Mouse (Mus musculus): ENCODE data around the gene Ten1. TPM values are rescaled to one million over a fixed set of nuclear protein-coding genes. Genes with fewer than 3 reads are reported as not detected.

Ten1 gene
- polyA plus RNA-seq, 1 experiment from 2014 or later = 63.1 TPM

GRCm38 (mm10) chr11:116218737-116219400, 20.2 kb downstream of the Ten1 start:
- ATAC-seq (ENCODE audit: low FRiP score) = peak; percentile 30; the same call in 1 of the 2 replicates
- Histone ChIP-seq H3K36me3 (peaks cover 7% of the 10 kb centered on the region; the same call in 1 of the 2 replicates), H3K27me3 (peaks cover 36% of the 10 kb centered on the region), H3K9ac (no peak overlapping the region), H3K9me3 (replicated peaks) (0 out of 2 replicates have a peak, but pooled peaks cover 3% of the 10 kb centered on the region), H3K4me1 (peaks cover 19% of the 10 kb centered on the region), H3K4me3 (no peak overlapping the region), H3K4me2 (replicated peaks) (no peak overlapping the region), H3K27ac (peak overlapping the region; percentile 52)
- 59% methylated on average over 7 of the region's 7 CpGs for WGBS

GRCm38 (mm10) chr11:116219885-116220284, 21.2 kb downstream of the Ten1 start:
- Histone ChIP-seq H3K27me3 (peaks cover 47% of the 10 kb centered on the region), H3K9me3 (replicated peaks) (0 out of 2 replicates have a peak, but pooled peaks cover 3% of the 10 kb centered on the region), H3K4me2 (replicated peaks) (no peak overlapping the region), H3K4me1 (peaks cover 19% of the 10 kb centered on the region), H3K4me3 (no peak overlapping the region), H3K27ac (no peak overlapping the region), H3K9ac (no peak overlapping the region), H3K36me3 (peaks cover 4% of the 10 kb centered on the region; the same call in 1 of the 2 replicates)
- WGBS = 18% methylated on average over 4 of the region's 4 CpGs
- no peak for ATAC-seq (ENCODE audit: low FRiP score)

GRCm38 (mm10) chr11:116221931-116222739, 23.5 kb downstream of the Ten1 start:
- no peak for ATAC-seq (ENCODE audit: low FRiP score)
- Histone ChIP-seq H3K9me3 (replicated peaks) (0 out of 2 replicates have a peak, but pooled peaks cover 3% of the 10 kb centered on the region), H3K4me2 (replicated peaks) (peak overlapping the region; percentile 49), H3K9ac (0 out of 2 replicates have a peak overlapping the region, but pooled peaks have one; percentile 46), H3K4me1 (peaks cover 19% of the 10 kb centered on the region), H3K27ac (no peak overlapping the region), H3K27me3 (peaks cover 58% of the 10 kb centered on the region), H3K4me3 (peak overlapping the region; percentile 25), H3K36me3 (no peaks in the 10 kb centered on the region)
- 14% methylated on average over 53 of the region's 53 CpGs for WGBS

- no peak for ATAC-seq (ENCODE audit: low FRiP score)
- 0 out of 2 replicates have a peak, but pooled peaks cover 3% of the 10 kb centered on the region for H3K9me3 ChIP-seq (replicated peaks)
- 17% methylated on average over 23 of the region's 23 CpGs for whole genome bisulfite sequencing
- H3K4me1 ChIP-seq = peaks cover 19% of the 10 kb centered on the region
- peaks cover 61% of the 10 kb centered on the region for H3K27me3 ChIP-seq
- no peak overlapping the region for H3K27ac ChIP-seq
- peak overlapping the region; percentile 25 for H3K4me3 ChIP-seq
- 0 out of 2 replicates have a peak overlapping the region, but pooled peaks have one; percentile 46 for H3K9ac ChIP-seq
- H3K36me3 ChIP-seq = no peaks in the 10 kb centered on the region
- H3K4me2 ChIP-seq (replicated peaks) = peak overlapping the region; percentile 49
Measured at GRCm38 (mm10) chr11:116222740-116223059, 24.0 kb downstream of the Ten1 start.

- H3K4me1 ChIP-seq = 0 out of 2 replicates have a peak, but pooled peaks cover 8% of the 10 kb centered on the region
- 0 out of 2 replicates have a peak, but pooled peaks cover 3% of the 10 kb centered on the region for H3K9me3 ChIP-seq (replicated peaks)
- no peaks in the 10 kb centered on the region for H3K36me3 ChIP-seq
- H3K27me3 ChIP-seq = peaks cover 54% of the 10 kb centered on the region
- H3K4me2 ChIP-seq (replicated peaks) = no peak overlapping the region
- no peak overlapping the region for H3K4me3 ChIP-seq
- WGBS = 0% methylated on average over 2 of the region's 2 CpGs
- no peak overlapping the region for H3K9ac ChIP-seq
- no peak overlapping the region for H3K27ac ChIP-seq
- no peak for ATAC-seq (ENCODE audit: low FRiP score)
Measured at GRCm38 (mm10) chr11:116226414-116226813, 27.8 kb downstream of the Ten1 start.

- H3K9me3 ChIP-seq (replicated peaks) = no peaks in the 10 kb centered on the region
- H3K27ac ChIP-seq = no peak overlapping the region
- H3K4me1 ChIP-seq = peaks cover 2% of the 10 kb centered on the region; the same call in 1 of the 2 replicates
- H3K36me3 ChIP-seq = no peaks in the 10 kb centered on the region
- no peak overlapping the region for H3K9ac ChIP-seq
- peaks cover 45% of the 10 kb centered on the region for H3K27me3 ChIP-seq
- H3K4me3 ChIP-seq = no peak overlapping the region
- 69% methylated on average over 4 of the region's 4 CpGs for WGBS
- no peak overlapping the region for H3K4me2 ChIP-seq (replicated peaks)
- no peak for ATAC-seq (ENCODE audit: low FRiP score)
Measured at GRCm38 (mm10) chr11:116228699-116229098, 30.0 kb downstream of the Ten1 start.

- 28% methylated on average over 17 of the region's 17 CpGs for WGBS
- H3K27me3 ChIP-seq = peaks cover 43% of the 10 kb centered on the region
Measured at GRCm38 (mm10) chr11:116232427-116232826, 33.8 kb downstream of the Ten1 start.

GRCm38 (mm10) chr11:116234901-116235300, 36.2 kb downstream of the Ten1 start:
- Histone ChIP-seq H3K4me1 (peaks cover 9% of the 10 kb centered on the region), H3K4me3 (no peak overlapping the region), H3K27ac (no peak overlapping the region), H3K4me2 (replicated peaks) (no peak overlapping the region), H3K36me3 (no peaks in the 10 kb centered on the region), H3K9ac (no peak overlapping the region), H3K27me3 (peaks cover 50% of the 10 kb centered on the region), H3K9me3 (replicated peaks) (no peaks in the 10 kb centered on the region)
- no peak for ATAC-seq (ENCODE audit: low FRiP score)
- WGBS = 82% methylated on average over 8 of the region's 8 CpGs

More at GRCm38 (mm10) chr11:116232427-116232826, 33.8 kb downstream of the Ten1 start:
- Histone ChIP-seq H3K9me3 (replicated peaks) (no peaks in the 10 kb centered on the region), H3K4me3 (no peak overlapping the region), H3K4me2 (replicated peaks) (peak overlapping the region; percentile 14; the same call in 1 of the 2 replicates), H3K27ac (no peak overlapping the region), H3K4me1 (peaks cover 2% of the 10 kb centered on the region; the same call in 1 of the 2 replicates), H3K36me3 (no peaks in the 10 kb centered on the region), H3K9ac (0 out of 2 replicates have a peak overlapping the region, but pooled peaks have one; percentile 13)
- ATAC-seq (ENCODE audit: low FRiP score) = no peak

- H3K27ac ChIP-seq = no peak within 1 kb of the TSS
- 0 out of 2 replicates have a peak within 1 kb of the TSS, but pooled peaks have one; percentile 3 for H3K4me3 ChIP-seq
- no peak within 1 kb of the TSS for H3K9ac ChIP-seq
- no peaks in the 10 kb centered on the region for H3K9me3 ChIP-seq (replicated peaks)
- no peaks in the 10 kb centered on the region for H3K36me3 ChIP-seq
- H3K4me1 ChIP-seq = peaks cover 18% of the 10 kb centered on the region
- peak within 1 kb of the TSS; percentile 22; the same call in 1 of the 2 replicates for H3K4me2 ChIP-seq (replicated peaks)
- WGBS = 15% methylated on average over 30 of the region's 31 CpGs
- H3K27me3 ChIP-seq = peaks cover 44% of the 10 kb centered on the region
- ATAC-seq (ENCODE audit: low FRiP score) = no peak
Measured at GRCm38 (mm10) chr11:116237742-116238395, 39.2 kb downstream of the Ten1 start, which contains the start of gene Evpl. Gene Evpl (minus strand): TSS chr11:116238077.

GRCm38 (mm10) chr11:116239797-116240196, 41.1 kb downstream of the Ten1 start:
- Histone ChIP-seq H3K4me1 (peaks cover 17% of the 10 kb centered on the region), H3K36me3 (peaks cover 13% of the 10 kb centered on the region), H3K9ac (no peak overlapping the region), H3K27me3 (peaks cover 33% of the 10 kb centered on the region), H3K9me3 (replicated peaks) (no peaks in the 10 kb centered on the region), H3K4me2 (replicated peaks) (no peak overlapping the region), H3K27ac (no peak overlapping the region), H3K4me3 (no peak overlapping the region)
- WGBS = 15% methylated on average over 7 of the region's 7 CpGs
- no peak for ATAC-seq (ENCODE audit: low FRiP score)

GRCm38 (mm10) chr11:116241744-116242235, 43.1 kb downstream of the Ten1 start:
- peaks cover 17% of the 10 kb centered on the region for H3K4me1 ChIP-seq
- H3K4me2 ChIP-seq (replicated peaks) = no peak overlapping the region
- H3K4me3 ChIP-seq = no peak overlapping the region
- H3K27me3 ChIP-seq = peaks cover 20% of the 10 kb centered on the region
- 43% methylated on average over 12 of the region's 12 CpGs for WGBS
- H3K9ac ChIP-seq = peak overlapping the region; percentile 39
- H3K27ac ChIP-seq = no peak overlapping the region; the same call in 1 of the 2 replicates
- peaks cover 33% of the 10 kb centered on the region for H3K36me3 ChIP-seq
- H3K9me3 ChIP-seq (replicated peaks) = no peaks in the 10 kb centered on the region
- no peak for ATAC-seq (ENCODE audit: low FRiP score)

All from hindbrain, embryonic 12.5 days (tissue).